Mouse (Mus musculus): ENCODE data around the gene Emc3. TPM values are rescaled to one million over a fixed set of nuclear protein-coding genes. Genes with fewer than 3 reads are reported as not detected.

Gene Emc3
- polyA plus RNA-seq, 1 experiment from 2014 or later = 103 TPM

DNA sequence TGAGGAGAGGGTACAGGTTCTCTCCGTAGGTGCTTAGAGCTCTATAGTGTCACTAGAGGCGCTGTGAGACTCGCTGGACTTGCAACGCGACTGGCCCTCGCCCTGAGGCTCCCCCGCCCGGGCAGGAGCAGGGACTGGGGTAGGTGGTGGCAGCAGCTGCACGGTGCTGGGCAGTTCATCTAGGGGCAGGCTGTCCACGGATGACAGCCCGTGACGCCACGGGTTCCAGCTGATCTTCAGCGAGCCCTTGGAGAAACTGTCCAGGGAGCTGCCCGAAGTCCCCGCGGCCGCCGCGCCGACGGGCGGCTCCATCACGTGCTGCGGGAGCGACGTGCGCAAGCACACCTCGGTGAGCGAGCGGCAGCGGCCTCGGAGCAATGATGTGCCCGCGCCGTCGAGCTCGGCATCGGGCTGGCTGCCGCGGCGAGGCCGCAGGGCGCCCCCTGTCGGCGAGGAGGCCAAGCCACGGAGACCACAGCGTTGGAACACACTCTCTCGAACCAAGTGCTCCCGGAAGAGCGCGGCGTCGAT, 37.1 kb downstream of the Emc3 start:
- H3K27ac ChIP-seq = no peak overlapping the region
- peaks cover 4% of the 10 kb centered on the region; the same call in 1 of the 2 replicates for H3K36me3 ChIP-seq
- peaks cover 38% of the 10 kb centered on the region for H3K27me3 ChIP-seq
- under 1% methylated on average over 54 of the region's 54 CpGs for WGBS
- H3K4me3 ChIP-seq = peak overlapping the region; percentile 36
- peak; percentile 74 for ATAC-seq (ENCODE audit: borderline replicate concordance, extremely low read depth, low FRiP score, low TSS enrichment)
- peaks cover 14% of the 10 kb centered on the region for H3K4me1 ChIP-seq
- no peaks in the 10 kb centered on the region for H3K9me3 ChIP-seq
- peak overlapping the region; percentile 63 for H3K4me2 ChIP-seq
- H3K9ac ChIP-seq = peak overlapping the region; percentile 14; the same call in 1 of the 2 replicates

DNA sequence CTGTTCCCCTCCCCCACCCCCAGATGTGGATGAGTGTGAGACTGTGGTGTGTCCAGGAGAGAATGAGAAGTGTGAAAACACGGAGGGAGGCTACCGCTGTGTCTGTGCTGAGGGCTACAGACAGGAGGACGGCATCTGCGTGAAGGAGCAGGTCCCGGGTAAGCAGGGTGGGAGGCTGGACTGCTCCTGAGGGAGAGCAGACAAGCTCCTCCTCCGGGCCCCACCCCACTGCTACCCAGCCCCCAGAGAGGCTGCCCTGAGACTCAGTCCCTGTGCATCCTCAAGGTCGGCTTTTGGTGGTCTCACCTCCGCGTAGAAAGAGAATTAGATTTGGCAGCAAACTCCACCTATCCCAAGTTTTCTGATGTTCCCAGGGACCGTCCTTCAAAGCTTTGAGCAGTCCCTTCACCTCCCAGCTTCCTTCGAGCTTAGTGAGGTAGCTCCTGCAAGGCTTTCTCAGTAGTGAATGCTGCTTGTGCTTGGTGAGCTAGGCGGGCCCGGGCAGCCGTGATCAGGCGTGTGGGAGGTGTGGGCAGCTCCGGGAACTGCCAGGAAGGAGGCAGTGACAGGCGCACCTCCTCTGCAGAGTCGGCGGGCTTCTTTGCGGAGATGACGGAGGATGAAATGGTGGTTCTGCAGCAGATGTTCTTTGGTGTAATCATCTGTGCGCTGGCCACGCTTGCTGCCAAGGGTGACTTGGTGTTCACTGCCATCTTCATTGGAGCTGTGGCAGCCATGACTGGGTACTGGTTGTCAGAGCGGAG, 39.2 kb downstream of the Emc3 start:
- H3K36me3 ChIP-seq = peaks cover 4% of the 10 kb centered on the region; the same call in 1 of the 2 replicates
- no peak overlapping the region for H3K9ac ChIP-seq
- H3K27me3 ChIP-seq = peaks cover 30% of the 10 kb centered on the region
- 70% methylated on average over 24 of the region's 24 CpGs for WGBS
- H3K4me2 ChIP-seq = no peak overlapping the region
- no peak for ATAC-seq (ENCODE audit: borderline replicate concordance, extremely low read depth, low FRiP score, low TSS enrichment)
- H3K4me3 ChIP-seq = no peak overlapping the region
- H3K27ac ChIP-seq = no peak overlapping the region
- H3K9me3 ChIP-seq = no peaks in the 10 kb centered on the region
- H3K4me1 ChIP-seq = peaks cover 27% of the 10 kb centered on the region

DNA sequence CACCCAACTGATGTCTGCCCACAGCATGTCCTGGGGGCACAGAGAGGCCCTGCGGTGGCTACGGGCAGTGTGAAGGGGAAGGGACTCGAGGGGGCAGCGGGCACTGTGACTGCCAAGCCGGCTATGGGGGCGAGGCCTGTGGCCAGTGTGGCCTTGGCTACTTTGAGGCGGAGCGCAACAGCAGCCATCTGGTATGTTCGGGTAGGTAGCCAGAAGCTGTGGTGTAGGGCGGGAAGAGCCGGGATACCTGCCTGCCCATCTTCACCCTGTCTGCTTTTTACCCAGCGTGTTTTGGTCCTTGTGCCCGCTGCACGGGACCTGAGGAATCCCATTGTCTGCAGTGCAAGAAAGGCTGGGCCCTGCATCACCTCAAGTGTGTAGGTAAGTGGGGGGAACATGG, 42.0 kb downstream of the Emc3 start:
- H3K4me2 ChIP-seq = no peak overlapping the region
- no peak for ATAC-seq (ENCODE audit: borderline replicate concordance, extremely low read depth, low FRiP score, low TSS enrichment)
- no peak overlapping the region for H3K9ac ChIP-seq
- no peaks in the 10 kb centered on the region for H3K9me3 ChIP-seq
- peaks cover 16% of the 10 kb centered on the region for H3K4me1 ChIP-seq
- H3K36me3 ChIP-seq = peaks cover 4% of the 10 kb centered on the region; the same call in 1 of the 2 replicates
- 93% methylated on average over 14 of the region's 14 CpGs for WGBS
- H3K27ac ChIP-seq = no peak overlapping the region
- H3K4me3 ChIP-seq = no peak overlapping the region
- peaks cover under 1% of the 10 kb centered on the region; the same call in 1 of the 2 replicates for H3K27me3 ChIP-seq

DNA sequence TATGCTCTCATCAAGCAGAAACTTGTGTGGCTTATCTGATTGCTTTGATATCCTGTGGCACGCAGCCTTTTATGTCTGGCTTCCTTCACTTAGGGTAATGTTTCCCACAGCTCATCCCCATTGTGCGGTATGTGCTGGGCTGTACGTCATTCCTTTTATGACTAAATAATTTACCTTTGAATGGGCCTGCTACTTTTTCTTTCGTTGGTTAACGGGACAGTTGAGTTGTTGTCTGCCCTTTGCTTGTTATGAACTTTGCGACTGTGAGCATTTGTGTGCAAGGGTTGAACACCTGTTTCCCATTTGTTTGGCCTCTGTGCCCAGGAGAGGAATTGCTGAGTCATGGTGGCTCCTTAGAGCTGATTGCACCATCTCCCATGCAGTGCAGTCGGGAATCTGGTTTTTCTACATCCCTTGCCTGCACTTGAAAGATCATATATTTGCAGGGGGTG, 44.3 kb downstream of the Emc3 start:
- no peak overlapping the region for H3K9ac ChIP-seq
- H3K9me3 ChIP-seq = no peaks in the 10 kb centered on the region
- H3K36me3 ChIP-seq = peaks cover 4% of the 10 kb centered on the region; the same call in 1 of the 2 replicates
- peaks cover 27% of the 10 kb centered on the region for H3K4me1 ChIP-seq
- H3K27ac ChIP-seq = 0 out of 2 replicates have a peak overlapping the region, but pooled peaks have one; percentile 2
- ATAC-seq (ENCODE audit: borderline replicate concordance, extremely low read depth, low FRiP score, low TSS enrichment) = no peak
- H3K27me3 ChIP-seq = peaks cover 9% of the 10 kb centered on the region
- WGBS = 45% methylated on average over 7 of the region's 7 CpGs
- H3K4me3 ChIP-seq = no peak overlapping the region
- H3K4me2 ChIP-seq = no peak overlapping the region

DNA sequence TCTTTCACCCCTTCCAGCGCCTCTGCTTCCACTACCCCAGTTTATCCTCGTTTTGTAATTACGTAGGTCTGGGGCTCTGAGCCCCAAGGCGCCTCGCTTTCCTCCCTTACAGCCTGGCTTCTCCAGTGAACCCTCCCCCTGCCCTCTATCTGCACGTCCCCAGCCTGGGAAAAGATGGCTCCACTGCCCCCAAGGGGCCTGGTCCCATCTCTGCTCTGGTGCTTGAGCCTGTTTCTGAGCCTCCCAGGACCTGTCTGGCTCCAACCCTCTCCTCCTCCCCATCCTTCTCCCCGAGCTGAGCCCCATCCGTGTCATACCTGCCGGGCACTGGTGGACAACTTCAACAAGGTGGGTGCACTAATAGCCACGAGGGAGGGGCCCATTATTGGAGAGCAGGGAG, 47.7 kb downstream of the Emc3 start:
- ATAC-seq (ENCODE audit: borderline replicate concordance, extremely low read depth, low FRiP score, low TSS enrichment) = peak; percentile 28; the same call in 1 of the 2 replicates

DNA sequence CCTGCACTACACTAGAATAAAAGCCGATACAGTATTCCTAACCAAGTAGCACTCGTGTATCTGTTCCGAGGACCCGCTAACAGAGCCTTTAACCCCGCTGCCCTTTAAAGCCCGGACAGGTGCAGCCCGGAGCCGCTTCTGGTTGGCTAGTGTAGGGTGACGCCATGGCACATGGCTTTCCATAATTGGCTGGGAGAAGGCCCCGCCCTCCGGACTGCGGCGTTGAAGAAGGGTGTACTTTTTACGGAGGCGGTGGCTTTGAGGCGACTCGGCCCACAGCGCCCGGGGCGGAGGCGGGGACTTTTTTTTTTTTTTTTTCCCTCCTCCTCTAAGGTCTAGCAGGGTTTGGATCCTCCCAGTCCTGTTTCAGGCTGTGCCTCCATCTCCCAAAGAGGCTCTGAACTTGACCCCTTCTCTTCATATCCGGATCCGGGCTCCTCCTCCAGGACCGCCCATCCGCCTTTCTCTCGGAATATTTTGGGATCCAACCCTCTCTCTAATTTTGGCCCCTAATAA, 48.3 kb downstream of the Emc3 start, which contains the start of gene Creld1:
TSS of gene Creld1 (plus strand) at position 198 of the 516 bp plus-strand sequence.
- ATAC-seq (ENCODE audit: borderline replicate concordance, extremely low read depth, low FRiP score, low TSS enrichment) = peak; percentile 92
- Histone ChIP-seq H3K4me3 (peak within 1 kb of the TSS; percentile 57), H3K9ac (peak within 1 kb of the TSS; percentile 54), H3K4me2 (peak within 1 kb of the TSS; percentile 82), H3K4me1 (peaks cover 25% of the 10 kb centered on the region), H3K36me3 (no peaks in the 10 kb centered on the region), H3K9me3 (no peaks in the 10 kb centered on the region), H3K27me3 (peaks cover 26% of the 10 kb centered on the region), H3K27ac (peak within 1 kb of the TSS; percentile 89)
- 0% methylated on average over 26 of the region's 26 CpGs for WGBS

More for the DNA sequence above, 47.7 kb downstream of the Emc3 start:
- Histone ChIP-seq H3K36me3 (no peaks in the 10 kb centered on the region), H3K4me2 (peak overlapping the region; percentile 82), H3K9ac (peak overlapping the region; percentile 54), H3K4me3 (peak overlapping the region; percentile 57), H3K27ac (peak overlapping the region; percentile 89), H3K27me3 (peaks cover 26% of the 10 kb centered on the region), H3K4me1 (peaks cover 28% of the 10 kb centered on the region), H3K9me3 (no peaks in the 10 kb centered on the region)
- 8% methylated on average over 10 of the region's 10 CpGs for WGBS

DNA sequence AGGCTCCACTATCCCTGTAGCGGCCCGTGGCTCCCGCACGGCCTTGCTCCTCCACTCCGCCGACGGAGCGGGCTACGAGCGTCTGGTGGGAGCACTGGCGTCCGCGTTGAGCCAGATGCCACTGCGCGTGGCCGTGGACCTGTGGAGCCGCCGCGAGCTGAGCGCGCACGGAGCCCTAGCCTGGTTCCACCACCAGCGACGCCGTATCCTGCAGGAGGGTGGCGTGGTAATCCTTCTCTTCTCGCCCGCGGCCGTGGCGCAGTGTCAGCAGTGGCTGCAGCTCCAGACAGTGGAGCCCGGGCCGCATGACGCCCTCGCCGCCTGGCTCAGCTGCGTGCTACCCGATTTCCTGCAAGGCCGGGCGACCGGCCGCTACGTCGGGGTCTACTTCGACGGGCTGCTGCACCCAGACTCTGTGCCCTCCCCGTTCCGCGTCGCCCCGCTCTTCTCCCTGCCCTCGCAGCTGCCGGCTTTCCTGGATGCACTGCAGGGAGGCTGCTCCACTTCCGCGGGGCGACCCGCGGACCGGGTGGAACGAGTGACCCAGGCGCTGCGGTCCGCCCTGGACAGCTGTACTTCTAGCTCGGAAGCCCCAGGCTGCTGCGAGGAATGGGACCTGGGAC, 48.9 kb downstream of the Emc3 start:
- Histone ChIP-seq H3K4me3 (peak overlapping the region; percentile 57), H3K4me2 (peak overlapping the region; percentile 82), H3K9me3 (no peaks in the 10 kb centered on the region), H3K36me3 (no peaks in the 10 kb centered on the region), H3K27ac (peak overlapping the region; percentile 89), H3K9ac (peak overlapping the region; percentile 51), H3K4me1 (peaks cover 19% of the 10 kb centered on the region), H3K27me3 (peaks cover 26% of the 10 kb centered on the region)
- WGBS = 2% methylated on average over 65 of the region's 65 CpGs
- peak; percentile 12 for ATAC-seq (ENCODE audit: borderline replicate concordance, extremely low read depth, low FRiP score, low TSS enrichment)

DNA sequence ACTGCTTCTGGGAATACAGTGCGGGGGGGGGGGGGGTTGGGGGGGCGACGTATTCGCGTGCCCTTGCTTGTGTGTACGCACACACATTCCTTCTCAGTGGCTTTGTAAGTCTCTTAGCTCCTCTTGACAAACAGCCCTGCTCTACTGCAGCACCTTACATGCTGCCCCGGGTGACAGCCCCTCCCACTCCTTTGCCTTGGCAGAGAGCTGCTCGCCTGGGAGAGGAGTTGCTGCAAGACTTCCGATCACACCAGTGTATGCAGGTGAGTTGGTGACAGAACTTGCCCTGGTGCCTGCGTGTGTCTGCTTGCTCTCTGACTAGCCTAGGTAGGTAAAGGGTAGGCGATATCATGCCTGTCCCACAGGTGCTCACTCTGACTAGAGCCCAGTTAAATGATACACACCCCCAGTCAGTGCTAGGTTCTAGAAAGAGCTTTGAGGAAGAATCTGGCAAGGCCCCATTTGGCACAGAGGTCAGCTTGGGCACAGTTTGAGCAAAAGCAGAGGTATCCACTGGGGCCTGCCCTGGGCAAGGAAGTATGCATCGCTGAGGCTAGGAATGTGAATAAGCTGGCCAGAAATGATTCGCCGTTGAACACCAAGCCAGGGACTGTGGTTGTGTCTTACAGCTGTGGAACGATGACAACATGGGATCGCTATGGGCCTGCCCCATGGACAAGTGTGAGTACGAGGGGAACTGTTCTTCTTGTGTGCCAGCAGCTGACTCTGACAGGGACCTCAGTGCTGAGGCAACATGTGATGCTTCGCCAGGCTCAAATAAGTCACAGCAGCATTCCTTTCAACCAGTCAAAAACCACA, 50.7 kb downstream of the Emc3 start:
- H3K9me3 ChIP-seq = no peaks in the 10 kb centered on the region
- no peaks in the 10 kb centered on the region for H3K36me3 ChIP-seq
- ATAC-seq (ENCODE audit: borderline replicate concordance, extremely low read depth, low FRiP score, low TSS enrichment) = no peak
- H3K27ac ChIP-seq = no peak overlapping the region
- H3K9ac ChIP-seq = no peak overlapping the region
- H3K4me2 ChIP-seq = no peak overlapping the region; the same call in 1 of the 2 replicates
- peaks cover 26% of the 10 kb centered on the region for H3K27me3 ChIP-seq
- 51% methylated on average over 18 of the region's 18 CpGs for WGBS
- no peak overlapping the region for H3K4me3 ChIP-seq
- H3K4me1 ChIP-seq = peaks cover 14% of the 10 kb centered on the region

DNA sequence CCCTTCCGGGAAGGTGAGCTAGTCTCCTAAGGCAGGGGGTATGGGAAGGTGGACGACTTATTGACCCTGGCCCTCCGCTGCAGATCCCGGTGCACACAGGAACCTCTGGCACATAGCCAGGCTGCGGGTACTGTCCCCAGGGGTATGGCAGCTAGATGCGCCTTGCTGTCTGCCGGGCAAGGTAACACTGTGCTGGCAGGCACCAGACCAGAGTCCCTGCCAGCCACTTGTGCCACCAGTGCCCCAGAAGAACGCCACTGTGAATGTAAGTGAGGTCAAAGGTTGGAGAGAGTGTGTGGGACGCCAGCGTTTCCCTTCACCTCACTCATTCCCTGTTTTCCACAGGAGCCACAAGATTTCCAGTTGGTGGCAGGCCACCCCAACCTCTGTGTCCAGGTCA, 52.5 kb downstream of the Emc3 start:
- Histone ChIP-seq H3K4me3 (no peak overlapping the region), H3K27me3 (peaks cover 26% of the 10 kb centered on the region), H3K9ac (no peak overlapping the region), H3K27ac (no peak overlapping the region), H3K4me2 (no peak overlapping the region), H3K36me3 (no peaks in the 10 kb centered on the region), H3K4me1 (peaks cover 13% of the 10 kb centered on the region), H3K9me3 (no peaks in the 10 kb centered on the region)
- WGBS = 74% methylated on average over 10 of the region's 10 CpGs
- no peak for ATAC-seq (ENCODE audit: borderline replicate concordance, extremely low read depth, low FRiP score, low TSS enrichment)

DNA sequence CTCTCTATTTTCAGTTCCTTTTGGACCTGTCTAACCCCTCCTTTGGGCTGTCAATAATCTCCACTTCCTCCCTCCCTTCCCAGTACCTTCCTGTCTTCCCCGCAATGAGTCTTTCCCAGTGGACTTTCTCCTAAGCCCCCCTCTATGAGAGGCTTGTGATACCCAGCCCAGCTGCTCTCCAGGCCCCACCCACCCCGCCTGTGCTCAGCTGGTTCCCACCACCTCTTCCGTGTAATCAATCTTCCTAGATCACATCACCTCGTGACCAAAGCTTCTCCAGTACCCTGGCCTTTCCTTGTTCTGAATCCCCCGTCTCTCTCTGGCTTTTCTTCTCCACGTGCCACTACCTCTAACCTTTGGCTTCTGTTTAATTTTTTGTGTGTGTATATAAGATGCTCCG, 54.1 kb downstream of the Emc3 start:
- Histone ChIP-seq H3K27me3 (peaks cover 19% of the 10 kb centered on the region), H3K36me3 (no peaks in the 10 kb centered on the region), H3K4me1 (peaks cover 3% of the 10 kb centered on the region; the same call in 1 of the 2 replicates), H3K9me3 (no peaks in the 10 kb centered on the region), H3K4me2 (no peak overlapping the region), H3K9ac (no peak overlapping the region), H3K27ac (no peak overlapping the region), H3K4me3 (no peak overlapping the region)
- 21% methylated on average over 7 of the region's 7 CpGs for WGBS
- no peak for ATAC-seq (ENCODE audit: borderline replicate concordance, extremely low read depth, low FRiP score, low TSS enrichment)

DNA sequence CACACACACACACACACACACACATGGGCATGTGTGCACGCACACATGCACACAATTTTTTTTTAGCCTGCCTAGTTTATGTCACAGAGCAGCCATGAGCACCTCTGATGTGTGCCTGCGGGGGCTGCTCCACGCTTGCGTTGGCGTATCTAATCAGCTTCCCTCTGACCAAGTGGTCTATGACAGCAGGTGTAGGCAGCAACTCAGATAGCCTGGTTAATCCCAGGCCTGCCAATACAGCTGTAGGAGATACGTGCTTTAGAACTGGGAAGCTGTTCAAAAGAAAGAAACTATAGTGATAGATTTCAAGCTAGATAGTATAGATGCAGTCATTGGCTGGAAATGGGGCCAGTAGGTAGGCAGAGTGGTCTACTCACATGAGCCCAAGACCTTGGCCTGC, 57.7 kb downstream of the Emc3 start:
- Histone ChIP-seq H3K4me2 (no peak overlapping the region), H3K4me3 (no peak overlapping the region), H3K9ac (no peak overlapping the region), H3K36me3 (no peaks in the 10 kb centered on the region), H3K4me1 (peaks cover 27% of the 10 kb centered on the region), H3K27ac (no peak overlapping the region), H3K27me3 (peaks cover 12% of the 10 kb centered on the region), H3K9me3 (no peaks in the 10 kb centered on the region)
- WGBS = 82% methylated on average over 6 of the region's 6 CpGs
- no peak for ATAC-seq (ENCODE audit: borderline replicate concordance, extremely low read depth, low FRiP score, low TSS enrichment)

Data from lung, embryonic 15.5 days (tissue).